Mouse (Mus musculus) left cerebral cortex, postnatal 14 days (tissue): Measurements from ENCODE around the gene Trub1. TPM values are rescaled to one million over a fixed set of nuclear protein-coding genes. Genes with fewer than 3 reads are reported as not detected.

Experiments used
- DNase-seq, 2 experiments: peaks; one replicate each; pipeline ENCODE4 v3.0.0; 2021 to 2022; ENCODE audit warnings: low spot score in 2 of 2, mixed read lengths in 1 of 2
- intact Hi-C: fragments of 180-260 bp; cut with DNase I; formaldehyde crosslinking; loops from one replicate; pipeline ENCODE4 v1.15.1; 2025
- long read RNA-seq, 2 experiments: library from polyadenylated mRNA; stranded (forward); transcript quantifications; one replicate each; pipeline ENCODE4 v2.0.0; 2021
- total RNA-seq, 2 experiments: library from RNA; stranded (reverse); gene quantifications; 2 replicates each; pipeline ENCODE4 v1.2.3; 2021

The Trub1 gene
- 10 to 100 TPM; 15.8 to 17.5 TPM for total RNA-seq
- long read RNA-seq, experiment 1, transcript Trub1-202 (8 exons, 3,789 nt): major isoform, 25 of 30 reads
- long read RNA-seq, experiment 1, partial matches to known transcripts: 1 of 30 reads
- long read RNA-seq, experiment 1, other reads (novel, unspliced or antisense): 3 of 30 reads
- long read RNA-seq, experiment 2, transcript Trub1-202 (8 exons, 3,789 nt): major isoform, 17 of 20 reads
- long read RNA-seq, experiment 2, partial matches to known transcripts: 3 of 20 reads
- long read RNA-seq, experiment 2, other reads (novel, unspliced or antisense): 0 of 20 reads

- peak; percentile 84 to 90 for DNase-seq
- intact Hi-C loops: loop anchor here (5.0 kb wide), 1 partner anchor 40 kb away; no protein-coding TSS in a partner anchor
Measured at GRCm38 (mm10) chr19:57452492-57453217, at the start of gene Trub1. Gene Trub1, plus strand, starts transcription at chr19:57452912.

- peak; percentile 57 to 70 for DNase-seq
- intact Hi-C loops: loop anchor here (2.0 kb wide), 1 partner anchor 239 kb away; no protein-coding TSS in a partner anchor
Measured at GRCm38 (mm10) chr19:57403700-57404501, 48.8 kb upstream of the Trub1 start.

- intact Hi-C loops: loop anchor here (2.0 kb wide), 1 partner anchor 238 kb away; no protein-coding TSS in a partner anchor
- DNase-seq: no peak
Measured at GRCm38 (mm10) chr19:57404502-57404848, 48.2 kb upstream of the Trub1 start.

- intact Hi-C loops: no loop called here
- no peak for DNase-seq
Measured at GRCm38 (mm10) chr19:57407947-57408346, 44.8 kb upstream of the Trub1 start.

GRCm38 (mm10) chr19:57411375-57412196 lies 41.1 kb upstream of the Trub1 start:
- DNase-seq: peak; percentile 61
- intact Hi-C loops: loop anchor here (5.0 kb wide), 1 partner anchor 41 kb away; the partner anchor contains the start of gene Trub1

GRCm38 (mm10) chr19:57413170-57413569 lies 39.5 kb upstream of the Trub1 start:
- DNase-seq: no peak
- intact Hi-C loops: loop anchor here (5.0 kb wide), 1 partner anchor 39 kb away; the partner anchor contains the start of gene Trub1

- DNase-seq: no peak
- intact Hi-C loops: loop anchor here (5.0 kb wide), 1 partner anchor 38 kb away; the partner anchor contains the start of gene Trub1
Measured at GRCm38 (mm10) chr19:57413918-57414317, 38.8 kb upstream of the Trub1 start.

- DNase-seq: peak; percentile 26 to 29
- intact Hi-C loops: no loop called here
Measured at GRCm38 (mm10) chr19:57415031-57415807, 37.5 kb upstream of the Trub1 start.

- no peak for DNase-seq
- intact Hi-C loops: no loop called here
Measured at GRCm38 (mm10) chr19:57417800-57418580, 34.7 kb upstream of the Trub1 start.

GRCm38 (mm10) chr19:57423402-57423801 lies 29.3 kb upstream of the Trub1 start:
- intact Hi-C loops: no loop called here

GRCm38 (mm10) chr19:57425296-57425695 lies 27.4 kb upstream of the Trub1 start:
- DNase-seq: no peak
- intact Hi-C loops: no loop called here

More at GRCm38 (mm10) chr19:57423402-57423801, 29.3 kb upstream of the Trub1 start:
- no peak for DNase-seq

- intact Hi-C loops: no loop called here
- no peak for DNase-seq
Measured at GRCm38 (mm10) chr19:57426841-57427240, 25.9 kb upstream of the Trub1 start.

GRCm38 (mm10) chr19:57427756-57428438 lies 24.8 kb upstream of the Trub1 start:
- intact Hi-C loops: no loop called here
- DNase-seq: no peak

- DNase-seq: no peak
- intact Hi-C loops: no loop called here
Measured at GRCm38 (mm10) chr19:57428641-57429040, 24.1 kb upstream of the Trub1 start.

GRCm38 (mm10) chr19:57429926-57430325 lies 22.8 kb upstream of the Trub1 start:
- intact Hi-C loops: no loop called here
- no peak for DNase-seq

GRCm38 (mm10) chr19:57431476-57431875 lies 21.2 kb upstream of the Trub1 start:
- intact Hi-C loops: no loop called here
- no peak for DNase-seq

GRCm38 (mm10) chr19:57434024-57434423 lies 18.7 kb upstream of the Trub1 start:
- DNase-seq: no peak
- intact Hi-C loops: no loop called here
